Mouse (Mus musculus) erythroid progenitor cell, adult 5-6 weeks (primary cell): Measurements from ENCODE around the gene Rictor. TPM values are rescaled to one million over a fixed set of nuclear protein-coding genes. Genes with fewer than 3 reads are reported as not detected.

Experiments used
- ATAC-seq: replicated peaks from 2 replicates; pipeline ENCODE4 v1.8.0; 2016; ENCODE audit warnings: moderate number of reproducible peaks, mild to moderate bottlenecking, moderate TSS enrichment, inconsistent platforms; ENCODE audit not compliant: poor library complexity, low FRiP score, severe bottlenecking
- total RNA-seq, 2 experiments: library from RNA; stranded (forward) in 1 of 2; stranded (reverse) in 1 of 2; fragments of 150-400 nt in 1 of 2; fragments of 186-747, 209-891 nt in 1 of 2; gene quantifications; 2 replicates each; pipeline versions ENCODE4 v1.2.3 to v1.2.4; 2015 to 2017; ENCODE audit warnings: low replicate concordance in 2 of 2

The Rictor gene
- total RNA-seq (2015; ENCODE audit: low replicate concordance) (41.1 and 59.9 TPM in 2 replicates), total RNA-seq (2017; ENCODE audit: low replicate concordance) (59.8 and 66.1 TPM in 2 replicates)

- ATAC-seq, result peak; percentile 67
Measured at GRCm38 (mm10) chr15:6707936-6708525, at the start of gene Rictor. Rictor (plus strand) TSS chr15:6708379.

GRCm38 (mm10) chr15:6661951-6662350 lies 46.2 kb upstream of the Rictor start:
- no peak for ATAC-seq

GRCm38 (mm10) chr15:6663991-6664390 lies 44.2 kb upstream of the Rictor start:
- no peak for ATAC-seq

GRCm38 (mm10) chr15:6666072-6666471 lies 42.1 kb upstream of the Rictor start:
- no peak for ATAC-seq

GRCm38 (mm10) chr15:6668793-6669437 lies 39.3 kb upstream of the Rictor start:
- no peak for ATAC-seq

GRCm38 (mm10) chr15:6678479-6678878 lies 29.7 kb upstream of the Rictor start:
- ATAC-seq, result no peak

GRCm38 (mm10) chr15:6702164-6702563 lies 6.0 kb upstream of the Rictor start:
- ATAC-seq, result peak; percentile 77

GRCm38 (mm10) chr15:6705351-6705901 lies 2.8 kb upstream of the Rictor start:
- 0 out of 2 replicates have a peak, but pooled peaks have one; percentile 8 for ATAC-seq

GRCm38 (mm10) chr15:6707551-6707935 lies 636 bp upstream of the Rictor start:
- peak; percentile 78 for ATAC-seq

- peak; percentile 39 for ATAC-seq
Measured at GRCm38 (mm10) chr15:6708526-6709441, 605 bp downstream of the Rictor start.

GRCm38 (mm10) chr15:6709618-6710017 lies 1.4 kb downstream of the Rictor start:
- no peak for ATAC-seq

- ATAC-seq, result no peak
Measured at GRCm38 (mm10) chr15:6710341-6710740, 2.2 kb downstream of the Rictor start.

- ATAC-seq, result no peak
Measured at GRCm38 (mm10) chr15:6711226-6711625, 3.0 kb downstream of the Rictor start.

- no peak for ATAC-seq
Measured at GRCm38 (mm10) chr15:6714819-6715218, 6.6 kb downstream of the Rictor start.

GRCm38 (mm10) chr15:6715237-6715636 lies 7.1 kb downstream of the Rictor start:
- no peak for ATAC-seq

- ATAC-seq, result no peak
Measured at GRCm38 (mm10) chr15:6721385-6721784, 13.2 kb downstream of the Rictor start.

- no peak for ATAC-seq
Measured at GRCm38 (mm10) chr15:6721802-6722201, 13.6 kb downstream of the Rictor start.

- no peak for ATAC-seq
Measured at GRCm38 (mm10) chr15:6722405-6723176, 14.4 kb downstream of the Rictor start.

- ATAC-seq, result no peak
Measured at GRCm38 (mm10) chr15:6723338-6723737, 15.2 kb downstream of the Rictor start.
